Mouse (Mus musculus) megakaryocyte, embryonic 14.5 days (primary cell): ENCODE results near the gene Sgcb.

Experiments
- FLI1 ChIP-seq: IDR thresholded peaks from 2 replicates; pipeline ENCODE4 v1.6.1; 2012; ENCODE audit warnings: low read length, inconsistent platforms, mixed read lengths
- GATA1 ChIP-seq: IDR thresholded peaks from 3 replicates; pipeline ENCODE4 v1.6.1; 2012; ENCODE audit warnings: mixed read lengths, low read length, inconsistent platforms, borderline replicate concordance

GRCm38 (mm10) chr5:73630141-73630540 is 17.4 kb downstream of the Sgcb start:
- TF ChIP-seq GATA1 (no peak; the same call in 2 of the 3 replicates), FLI1 (no peak)
